Mouse (Mus musculus) limb, embryonic 15.5 days (tissue): ENCODE results near the gene Gstm2. TPM values are rescaled to one million over a fixed set of nuclear protein-coding genes. Genes with fewer than 3 reads are reported as not detected.
"Not testable (repeated sequence)": the region's sequence is repeated elsewhere in the genome, so short reads cannot be mapped to it uniquely, and the experiment has no call there.

Source experiments
- ATAC-seq: fragments of 200-750 bp; cut with Nextera tagmentation; 2 replicates; pipeline ENCODE4 v1.8.0; 2017; ENCODE audit warnings: low read depth, moderate TSS enrichment; ENCODE audit not compliant: insufficient number of reproducible peaks, low FRiP score, low TSS enrichment
- H3K27ac ChIP-seq: fragments of 300-500 bp; sonication (generic); 2 replicates; pipeline ENCODE4 v1.5.1; 2015; ENCODE audit warnings: moderate library complexity, mild to moderate bottlenecking, inconsistent platforms
- H3K27me3 ChIP-seq: fragments of 300-500 bp; sonication (generic); 2 replicates; pipeline ENCODE4 v1.6.1; 2015; ENCODE audit warnings: inconsistent platforms
- H3K36me3 ChIP-seq: fragments of 300-500 bp; sonication (generic); 2 replicates; pipeline ENCODE4 v1.6.1; 2015; ENCODE audit warnings: inconsistent platforms
- H3K4me1 ChIP-seq: fragments of 300-500 bp; sonication (generic); 2 replicates; pipeline ENCODE4 v1.6.1; 2015; ENCODE audit warnings: inconsistent platforms
- H3K4me2 ChIP-seq: fragments of 300-500 bp; sonication (generic); 2 replicates; pipeline ENCODE4 v1.6.1; 2015; ENCODE audit warnings: mild to moderate bottlenecking, inconsistent platforms
- H3K4me3 ChIP-seq: fragments of 300-500 bp; sonication (generic); 2 replicates; pipeline ENCODE4 v1.5.1; 2015; ENCODE audit warnings: mild to moderate bottlenecking, inconsistent platforms
- H3K9ac ChIP-seq: fragments of 300-500 bp; sonication (generic); 2 replicates; pipeline ENCODE4 v1.6.1; 2015; ENCODE audit warnings: inconsistent platforms
- H3K9me3 ChIP-seq: fragments of 300-500 bp; sonication (generic); 2 replicates; pipeline ENCODE4 v1.6.1; 2016; ENCODE audit warnings: inconsistent platforms
- WGBS: fragments of 180-500 bp; shearing (Covaris S2); methylation state at CpG from one replicate; pipeline ENCODE4 v1.1.7; 2015; 5-methylcytosine and 5-hydroxymethylcytosine counted together
- polyA plus RNA-seq: library from polyadenylated mRNA; unstranded; fragments of >200 nt; fragmentation: Nextera tagmentation; extraction: Ambion mirVana; gene quantifications from 2 replicates; pipeline ENCODE4 v1.2.1, GENCODE M21; 2015

The Gstm2 gene
- polyA plus RNA-seq, 1 experiment from 2014 or later: 69.1 TPM

DNA sequence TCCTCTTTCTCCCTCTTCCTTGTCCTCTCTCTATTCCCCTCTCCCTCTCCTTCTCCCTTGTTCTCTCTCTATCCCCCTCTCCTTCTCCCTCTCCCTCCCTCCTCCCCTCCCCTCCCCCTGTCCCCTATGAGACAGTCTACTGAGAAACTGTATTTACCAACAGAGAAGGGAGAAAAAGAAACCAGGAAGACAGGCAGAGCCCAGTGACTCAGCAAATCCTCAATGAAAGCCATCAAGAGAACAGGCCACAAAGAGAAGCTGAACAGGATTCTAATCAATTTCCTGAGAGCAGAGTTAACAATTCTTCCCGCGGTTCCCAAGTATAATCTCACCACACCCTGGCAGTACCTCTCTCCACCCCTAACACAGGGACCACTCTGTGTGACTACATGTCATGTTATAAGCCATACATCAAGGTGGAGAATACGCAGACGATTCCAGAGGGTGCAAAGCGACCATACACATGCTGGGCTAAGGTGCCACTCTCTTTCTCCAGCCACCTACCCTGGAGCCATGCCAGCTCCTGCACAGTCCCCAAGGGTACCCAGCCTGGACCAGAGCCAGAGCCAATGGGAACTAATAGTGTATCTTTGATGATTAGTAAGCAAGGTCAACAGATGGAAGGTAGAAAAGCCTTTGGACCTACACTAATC lies 21.5 kb downstream of the Gstm2 start:
- Histone ChIP-seq H3K27ac (no peak overlapping the region), H3K9me3 (no peaks in the 10 kb centered on the region), H3K36me3 (no peaks in the 10 kb centered on the region), H3K4me3 (no peak overlapping the region), H3K4me1 (0 out of 2 replicates have a peak, but pooled peaks cover 2% of the 10 kb centered on the region), H3K27me3 (no peaks in the 10 kb centered on the region), H3K4me2 (no peak overlapping the region), H3K9ac (no peak overlapping the region)
- 66% methylated on average over 5 of the region's 5 CpGs for WGBS
- no peak for ATAC-seq

DNA sequence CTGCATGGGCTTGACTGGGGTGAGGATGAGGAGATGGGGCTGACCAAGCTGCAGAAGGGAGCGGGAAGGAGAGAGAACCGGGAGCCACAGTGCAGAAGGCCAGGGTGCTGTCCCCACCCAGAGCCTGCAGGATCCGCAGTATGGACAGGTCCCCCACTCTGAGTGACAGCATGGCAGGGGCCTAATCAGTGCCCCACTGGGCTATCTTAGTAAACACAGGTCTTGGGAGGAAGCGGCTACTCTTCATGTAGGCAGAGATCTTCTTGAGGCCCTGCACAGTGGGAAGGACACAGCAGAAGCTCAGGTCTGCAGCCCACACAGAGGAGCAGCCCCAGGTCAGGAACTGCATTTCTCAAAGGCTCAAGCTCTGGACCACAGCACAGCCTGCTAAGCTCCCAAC lies 22.2 kb downstream of the Gstm2 start:
- H3K4me1 ChIP-seq: 0 out of 2 replicates have a peak, but pooled peaks cover 2% of the 10 kb centered on the region
- WGBS: 80% methylated on average over 4 of the region's 4 CpGs
- no peak for ATAC-seq
- no peak overlapping the region for H3K9ac ChIP-seq
- H3K27me3 ChIP-seq: no peaks in the 10 kb centered on the region
- H3K36me3 ChIP-seq: no peaks in the 10 kb centered on the region
- no peak overlapping the region for H3K27ac ChIP-seq
- H3K9me3 ChIP-seq: no peaks in the 10 kb centered on the region
- no peak overlapping the region for H3K4me3 ChIP-seq
- H3K4me2 ChIP-seq: no peak overlapping the region

DNA sequence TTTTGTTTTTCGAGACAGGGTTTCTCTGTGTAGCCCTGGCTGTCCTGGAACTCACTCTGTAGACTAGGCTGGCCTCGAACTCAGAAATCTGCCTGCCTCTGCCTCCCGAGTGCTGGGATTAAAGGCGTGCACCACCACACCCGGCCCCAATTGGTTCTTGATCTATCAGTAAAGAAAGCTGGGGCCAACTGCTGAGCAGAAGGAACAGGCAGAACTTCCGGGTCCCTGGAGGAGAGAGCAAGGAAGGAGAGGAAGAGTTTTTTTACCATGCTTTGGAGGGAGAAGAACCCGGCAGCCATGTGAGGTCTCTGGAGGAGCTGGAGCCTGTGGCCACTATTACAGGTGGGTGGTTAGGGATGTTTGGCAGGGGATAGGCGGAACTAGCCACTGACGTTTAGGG lies 31.0 kb downstream of the Gstm2 start:
- H3K27ac ChIP-seq, H3K4me1 ChIP-seq, ATAC-seq, H3K4me2 ChIP-seq, H3K27me3 ChIP-seq, H3K4me3 ChIP-seq, H3K9me3 ChIP-seq, H3K9ac ChIP-seq, H3K36me3 ChIP-seq: not testable (repeated sequence)
- 85% methylated on average over 9 of the region's 9 CpGs for WGBS

DNA sequence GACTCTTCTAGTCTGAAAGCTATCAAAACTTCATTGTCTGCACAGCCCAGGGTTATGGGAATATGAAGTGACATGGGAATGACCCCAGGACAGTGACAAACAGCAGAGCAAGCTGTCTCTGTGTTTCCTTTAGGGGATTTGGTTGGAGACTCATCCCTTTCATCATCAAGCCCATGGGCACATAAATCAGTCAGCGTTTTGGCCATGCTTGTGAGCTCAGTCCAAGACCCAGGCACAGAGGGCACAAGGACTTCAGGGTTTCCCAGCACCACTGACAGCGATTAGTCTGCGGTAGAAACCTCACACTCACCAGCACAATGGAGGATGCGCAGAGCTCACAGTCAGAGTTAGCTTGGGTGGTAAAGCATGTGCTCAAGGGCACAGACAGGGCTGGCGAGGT lies 32.3 kb downstream of the Gstm2 start:
- Histone ChIP-seq H3K9me3 (no peaks in the 10 kb centered on the region), H3K27ac (no peak overlapping the region), H3K4me1 (0 out of 2 replicates have a peak, but pooled peaks cover 5% of the 10 kb centered on the region), H3K9ac (no peak overlapping the region), H3K4me2 (no peak overlapping the region), H3K27me3 (no peaks in the 10 kb centered on the region), H3K4me3 (no peak overlapping the region), H3K36me3 (no peaks in the 10 kb centered on the region)
- 83% methylated on average over 5 of the region's 5 CpGs for WGBS
- no peak for ATAC-seq

DNA sequence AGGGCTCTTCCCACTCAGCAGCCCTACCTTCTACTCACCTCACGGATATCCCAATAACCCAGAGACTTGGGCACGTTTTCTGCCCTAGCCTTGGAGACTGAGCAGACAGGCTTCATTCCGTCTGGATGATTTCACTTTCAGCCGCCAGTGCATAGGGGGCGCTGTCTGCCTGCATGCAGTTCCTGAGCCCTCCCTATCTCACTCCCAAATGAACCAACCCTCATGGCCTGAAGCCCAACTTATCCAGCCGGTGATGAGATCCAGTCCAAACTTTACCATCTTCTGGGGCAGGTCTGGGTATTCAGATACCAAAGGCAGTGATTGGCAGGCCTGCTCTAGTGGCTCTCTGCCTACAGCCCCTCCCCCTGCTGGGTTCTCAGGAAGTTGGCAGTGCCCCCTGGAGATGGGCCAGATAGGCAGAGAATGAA lies 32.9 kb downstream of the Gstm2 start:
- WGBS: 25% methylated on average over 6 of the region's 6 CpGs
- ATAC-seq: no peak
- no peaks in the 10 kb centered on the region for H3K9me3 ChIP-seq
- 0 out of 2 replicates have a peak, but pooled peaks cover 5% of the 10 kb centered on the region for H3K4me1 ChIP-seq
- H3K27me3 ChIP-seq: no peaks in the 10 kb centered on the region
- H3K9ac ChIP-seq: no peak overlapping the region
- no peak overlapping the region for H3K27ac ChIP-seq
- H3K4me3 ChIP-seq: no peak overlapping the region
- no peaks in the 10 kb centered on the region for H3K36me3 ChIP-seq
- H3K4me2 ChIP-seq: no peak overlapping the region

DNA sequence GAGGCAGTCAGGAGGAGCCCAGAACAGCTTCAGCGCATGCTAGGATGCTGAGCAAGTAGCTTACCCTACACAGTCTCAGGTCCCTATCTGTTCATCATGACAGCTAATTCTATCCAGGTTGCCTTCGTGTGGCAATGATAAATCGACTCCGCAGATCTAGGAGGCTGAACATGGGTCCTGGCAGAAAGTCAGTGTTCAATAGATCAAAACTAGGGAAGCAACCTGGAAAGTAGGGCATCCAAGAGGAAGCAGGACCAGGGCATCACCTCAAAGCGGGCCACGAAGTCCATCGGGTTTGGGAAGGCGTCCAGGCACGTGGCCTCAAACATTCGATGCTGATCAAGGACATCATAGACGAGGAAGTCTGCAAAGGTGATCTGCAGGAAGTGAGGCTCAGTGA lies 35.7 kb downstream of the Gstm2 start:
- WGBS: 81% methylated on average over 11 of the region's 11 CpGs
- H3K27me3 ChIP-seq: no peaks in the 10 kb centered on the region

DNA sequence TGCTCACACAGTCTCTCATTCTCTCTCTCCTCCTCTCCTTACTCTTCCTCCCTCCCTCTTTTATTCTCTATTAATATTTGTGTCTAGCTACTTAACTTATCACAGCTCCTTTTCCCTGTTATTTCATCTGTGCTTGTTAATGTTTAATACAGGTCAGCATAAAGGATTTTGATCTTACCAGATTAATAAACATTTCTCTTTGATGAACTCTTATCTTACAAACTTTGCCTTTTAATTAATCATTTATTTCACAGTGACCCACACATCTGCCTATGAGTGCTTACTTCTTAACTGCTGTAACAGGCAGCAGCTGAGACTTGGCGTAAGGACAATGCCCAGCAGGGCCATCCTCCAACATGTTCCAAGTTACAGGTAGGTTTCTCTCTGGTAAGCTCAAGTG lies 36.8 kb downstream of the Gstm2 start:
- H3K27ac ChIP-seq, H3K4me2 ChIP-seq, ATAC-seq, H3K9me3 ChIP-seq, H3K4me1 ChIP-seq, H3K36me3 ChIP-seq, H3K9ac ChIP-seq, H3K4me3 ChIP-seq, H3K27me3 ChIP-seq: not testable (repeated sequence)
- 92% methylated on average over 1 of the region's 1 CpGs for WGBS

More for the DNA sequence above, 35.7 kb downstream of the Gstm2 start:
- Histone ChIP-seq H3K4me1 (0 out of 2 replicates have a peak, but pooled peaks cover 5% of the 10 kb centered on the region), H3K9ac (no peak overlapping the region), H3K9me3 (no peaks in the 10 kb centered on the region), H3K36me3 (no peaks in the 10 kb centered on the region), H3K27ac (no peak overlapping the region), H3K4me3 (no peak overlapping the region), H3K4me2 (no peak overlapping the region)
- no peak for ATAC-seq

DNA sequence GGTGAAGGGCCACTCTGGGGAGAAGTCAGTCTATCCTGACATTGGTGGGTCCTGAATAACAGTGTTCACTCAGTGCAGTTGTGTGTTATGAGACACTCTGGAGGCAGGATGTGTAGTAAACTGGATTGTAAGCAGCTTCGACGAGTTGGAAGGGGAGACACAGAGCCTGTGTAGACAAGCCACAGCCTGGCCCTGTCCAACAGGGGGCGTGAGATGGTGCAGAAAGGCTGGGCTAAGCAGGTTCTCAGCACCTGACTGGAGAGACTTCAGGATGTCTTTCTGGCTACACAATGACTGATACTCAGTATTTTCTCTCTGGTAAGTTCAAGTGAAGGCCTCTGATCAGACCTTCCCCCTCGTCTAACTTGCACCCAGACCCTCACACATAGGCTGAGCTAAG lies 40.5 kb downstream of the Gstm2 start:
- Histone ChIP-seq H3K9me3 (no peaks in the 10 kb centered on the region), H3K4me3 (no peak overlapping the region), H3K27ac (no peak overlapping the region), H3K27me3 (no peaks in the 10 kb centered on the region), H3K4me2 (no peak overlapping the region), H3K4me1 (peaks cover 7% of the 10 kb centered on the region; the same call in 1 of the 2 replicates), H3K36me3 (no peaks in the 10 kb centered on the region), H3K9ac (no peak overlapping the region)
- WGBS: 59% methylated on average over 4 of the region's 4 CpGs
- no peak for ATAC-seq

DNA sequence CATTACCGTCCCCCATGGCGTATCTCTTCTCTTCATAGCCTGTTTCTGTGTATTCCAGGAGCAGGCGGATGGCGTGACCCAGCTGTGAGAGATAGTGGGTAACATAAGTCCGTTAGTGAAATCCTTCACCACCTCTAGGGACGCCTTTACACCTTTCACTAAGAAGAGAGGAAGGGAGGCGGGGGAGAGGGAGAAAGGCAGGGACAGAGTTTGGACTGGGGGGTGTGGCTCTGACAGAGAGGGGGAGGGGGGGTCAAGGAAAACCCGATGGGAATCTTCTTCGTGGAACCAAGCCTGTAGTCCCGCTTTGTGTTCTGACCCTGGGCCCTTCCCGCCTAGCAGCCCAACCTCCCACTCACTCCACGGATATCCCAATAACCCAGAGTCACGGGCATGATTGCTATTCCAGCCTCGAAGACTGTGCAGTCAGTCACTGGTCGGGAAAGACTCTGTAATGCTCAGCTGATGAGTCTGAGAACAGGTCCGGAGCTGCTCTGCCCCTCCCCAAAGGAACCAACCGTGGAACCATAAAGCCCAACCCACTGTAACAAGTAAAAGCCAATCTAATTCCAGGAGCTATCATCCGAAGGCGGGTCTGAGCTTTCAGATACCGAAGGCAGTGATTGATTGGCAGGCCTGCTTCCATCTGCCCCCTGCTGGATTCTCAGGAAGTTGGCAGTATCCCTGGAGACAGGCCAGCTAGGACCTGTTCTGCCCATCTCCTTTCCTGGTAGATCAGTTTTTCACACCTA lies 42.8 kb downstream of the Gstm2 start, which contains the start of gene Gstm6:
Gstm6 (minus strand) TSS at position 511 of the 752 bp plus-strand sequence.
- Histone ChIP-seq H3K27ac (no peak within 1 kb of the TSS), H3K4me2 (peak within 1 kb of the TSS; percentile 41), H3K4me3 (peak within 1 kb of the TSS; percentile 27), H3K36me3 (no peaks in the 10 kb centered on the region), H3K9me3 (no peaks in the 10 kb centered on the region), H3K4me1 (peaks cover 9% of the 10 kb centered on the region; the same call in 1 of the 2 replicates), H3K9ac (no peak within 1 kb of the TSS), H3K27me3 (no peaks in the 10 kb centered on the region)
- WGBS: 14% methylated on average over 20 of the region's 20 CpGs
- peak; percentile 16; the same call in 1 of the 2 replicates for ATAC-seq

DNA sequence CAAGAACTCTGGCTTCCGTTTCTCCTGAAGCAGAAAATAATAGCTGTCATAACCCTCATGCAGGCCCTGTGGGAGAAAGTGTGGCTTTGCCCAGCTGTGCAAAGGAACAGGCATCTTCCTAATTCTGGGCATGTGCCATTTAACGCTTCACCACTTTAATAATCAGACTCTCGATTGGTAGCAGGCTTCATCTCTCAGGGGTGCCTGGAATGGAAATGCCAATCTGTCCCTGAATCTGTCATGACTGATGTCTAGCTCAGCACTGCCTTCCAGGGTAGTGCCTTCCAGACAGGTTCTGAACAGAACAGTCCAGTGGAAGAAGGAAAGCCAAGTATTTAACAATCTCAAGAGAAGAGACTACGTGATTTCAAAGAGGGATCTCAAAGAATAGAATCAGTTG lies 45.0 kb downstream of the Gstm2 start:
- H3K27me3 ChIP-seq: no peaks in the 10 kb centered on the region
- no peak overlapping the region for H3K27ac ChIP-seq
- no peak overlapping the region for H3K9ac ChIP-seq
- H3K36me3 ChIP-seq: no peaks in the 10 kb centered on the region
- H3K4me3 ChIP-seq: no peak overlapping the region
- ATAC-seq: no peak
- H3K4me1 ChIP-seq: peaks cover 9% of the 10 kb centered on the region; the same call in 1 of the 2 replicates
- WGBS: 67% methylated on average over 4 of the region's 4 CpGs
- H3K4me2 ChIP-seq: no peak overlapping the region
- no peaks in the 10 kb centered on the region for H3K9me3 ChIP-seq

DNA sequence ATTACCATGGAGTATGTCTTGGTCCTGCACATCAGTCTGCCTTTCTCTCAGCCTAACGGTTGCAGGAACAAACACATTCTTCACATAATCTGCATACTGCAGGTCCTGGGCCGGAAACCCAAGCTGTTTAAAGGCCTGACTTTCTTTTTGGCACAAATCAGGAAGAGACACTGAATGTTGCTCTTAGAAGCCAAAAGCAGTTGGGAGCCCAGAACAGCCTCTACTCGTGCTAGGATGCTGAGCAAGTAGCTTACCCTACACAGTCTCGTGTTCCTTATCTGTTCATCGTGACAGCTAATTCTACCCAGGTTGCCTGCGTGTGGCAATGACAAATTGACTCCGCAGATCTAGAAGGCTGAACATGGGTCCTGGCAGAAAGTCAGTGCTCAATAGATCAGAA lies 45.7 kb downstream of the Gstm2 start:
- Histone ChIP-seq H3K4me3 (no peak overlapping the region), H3K4me2 (no peak overlapping the region), H3K36me3 (no peaks in the 10 kb centered on the region), H3K4me1 (peaks cover 9% of the 10 kb centered on the region; the same call in 1 of the 2 replicates), H3K27ac (no peak overlapping the region), H3K27me3 (no peaks in the 10 kb centered on the region), H3K9me3 (no peaks in the 10 kb centered on the region), H3K9ac (no peak overlapping the region)
- 62% methylated on average over 7 of the region's 7 CpGs for WGBS
- ATAC-seq: no peak

DNA sequence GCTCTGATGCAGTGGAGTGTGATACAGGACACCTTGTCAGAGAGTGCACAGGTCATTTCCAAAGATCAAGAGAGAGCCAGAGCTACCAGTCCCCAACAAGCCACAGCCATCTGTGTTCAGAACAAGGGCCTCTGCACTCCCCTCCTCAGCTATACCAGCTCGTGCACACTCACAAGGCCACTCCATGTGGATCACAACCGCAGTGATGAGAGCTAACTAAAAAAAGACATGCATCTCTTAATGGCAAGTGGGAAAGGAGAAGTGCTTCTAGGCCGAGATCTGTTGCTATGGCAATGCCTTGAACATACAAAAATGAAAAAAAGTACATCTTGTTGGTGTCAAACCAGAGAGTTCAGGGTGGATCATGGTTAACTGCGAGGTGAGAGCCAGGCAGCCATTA lies 46.4 kb downstream of the Gstm2 start:
- WGBS: 76% methylated on average over 4 of the region's 4 CpGs
- Histone ChIP-seq H3K9ac (no peak overlapping the region), H3K4me1 (peaks cover 9% of the 10 kb centered on the region; the same call in 1 of the 2 replicates), H3K27ac (no peak overlapping the region), H3K36me3 (no peaks in the 10 kb centered on the region), H3K4me2 (no peak overlapping the region), H3K9me3 (no peaks in the 10 kb centered on the region), H3K27me3 (no peaks in the 10 kb centered on the region), H3K4me3 (no peak overlapping the region)
- ATAC-seq: no peak
